ENCODE assay signal across 34 mouse cellular contexts in genomic region chr6:71257375-71257774, GRCm38 (mm10). TPM values are rescaled to one million over a fixed set of nuclear protein-coding genes. Genes with fewer than 3 reads are reported as not detected.
"Had no signal": no experiment of that assay in that cellular context is flagged by ENCODE, and none has a peak within 500 bp of the region (broad histone marks: within the 10 kb centered on the region; RNA-seq: fewer than 3 reads in every experiment).

No protein-coding gene starts in this region.

- H3K4me1 ChIP-seq: hindbrain, embryonic 13.5 days; hindbrain, embryonic 15.5 days; kidney, embryonic 15.5 days; limb, embryonic 13.5 days; limb, embryonic 15.5 days had no signal

- H3K36me3 ChIP-seq: hindbrain, embryonic 13.5 days; hindbrain, embryonic 15.5 days; kidney, embryonic 15.5 days; limb, embryonic 13.5 days; limb, embryonic 15.5 days; liver, embryonic 12.5 days had no signal

- DNase-seq: gastrocnemius, postnatal 14 days; gastrocnemius, postnatal 36 days; heart, adult 18-20 months; heart, postnatal 14 days; heart, postnatal 36 days; kidney, adult 11 months; kidney, adult 2 months; kidney, adult 9 months; kidney, postnatal 14 days; kidney, postnatal 36 days; layer of hippocampus, adult 9-11 months; layer of hippocampus, postnatal 36 days; left cerebral cortex, postnatal 4 days had no signal

- H3K9me3 ChIP-seq: hindbrain, embryonic 13.5 days; hindbrain, embryonic 15.5 days; kidney, embryonic 15.5 days; limb, embryonic 13.5 days; limb, embryonic 15.5 days; liver, embryonic 12.5 days had no signal

- ATAC-seq: intestine, embryonic 16.5 days; liver, embryonic 12.5 days had no signal

- H3K4me2 ChIP-seq: heart, embryonic 11.5 days; hindbrain, embryonic 13.5 days; hindbrain, embryonic 15.5 days; kidney, embryonic 15.5 days; limb, embryonic 13.5 days; limb, embryonic 15.5 days; liver, embryonic 12.5 days had no signal

- H3K27me3 ChIP-seq: hindbrain, embryonic 13.5 days; hindbrain, embryonic 15.5 days; kidney, embryonic 15.5 days; limb, embryonic 13.5 days; limb, embryonic 15.5 days; liver, embryonic 12.5 days had no signal

- H3K27ac ChIP-seq: hindbrain, embryonic 13.5 days; hindbrain, embryonic 15.5 days; kidney, embryonic 15.5 days; kidney, postnatal 0 days; limb, embryonic 13.5 days; limb, embryonic 15.5 days; liver, embryonic 12.5 days; liver, embryonic 14.5 days had no signal

- H3K4me3 ChIP-seq: hindbrain, embryonic 13.5 days; hindbrain, embryonic 15.5 days; kidney, embryonic 15.5 days; limb, embryonic 13.5 days; limb, embryonic 15.5 days; liver, embryonic 12.5 days had no signal

- H3K9ac ChIP-seq: hindbrain, embryonic 13.5 days; hindbrain, embryonic 15.5 days; kidney, embryonic 15.5 days; limb, embryonic 13.5 days; limb, embryonic 15.5 days; liver, embryonic 12.5 days; liver, embryonic 14.5 days had no signal

RNA-seq across cellular contexts. Expression of gene Fabp1, which starts 57.7 kb away (rescaled TPM):
- total RNA-seq: gastrocnemius, postnatal 14 days; gastrocnemius, postnatal 36 days; heart, adult 18-20 months; heart, adult 8-10 months; heart, postnatal 14 days; heart, postnatal 36 days; hematopoietic stem cell, adult 5-6 weeks; layer of hippocampus, adult 18-20 months; layer of hippocampus, adult 8-10 months; layer of hippocampus, postnatal 14 days; layer of hippocampus, postnatal 36 days; left cerebral cortex, adult 18-20 months; left cerebral cortex, adult 8-10 months; left cerebral cortex, postnatal 10 days; left cerebral cortex, postnatal 25 days; left cerebral cortex, postnatal 4 days had no signal
- polyA plus RNA-seq: heart, embryonic 14.5 days; hindbrain, embryonic 11.5 days; hindbrain, embryonic 13.5 days had no signal
